Mouse (Mus musculus) bone marrow macrophage, adult 2 months (primary cell): ENCODE results near the gene L1cam.

ENCODE experiments used
- CTCF ChIP-seq: IDR thresholded peaks from 2 replicates; pipeline ENCODE4 v1.5.1; 2012; ENCODE audit warnings: low read depth, mild to moderate bottlenecking, low read length, moderate library complexity
- POLR2A ChIP-seq: IDR thresholded peaks from 2 replicates; pipeline ENCODE4 v1.6.1; 2012; ENCODE audit warnings: mild to moderate bottlenecking, low read depth, low read length, borderline replicate concordance

- TF ChIP-seq CTCF (peak; percentile 21; the same call in 1 of the 2 replicates), POLR2A (no peak)
Observed at GRCm38 (mm10) chrX:73895719-73896118, at the start of gene L1cam.
